10 mouse cellular contexts compared by ENCODE assay signal in the genomic region with DNA sequence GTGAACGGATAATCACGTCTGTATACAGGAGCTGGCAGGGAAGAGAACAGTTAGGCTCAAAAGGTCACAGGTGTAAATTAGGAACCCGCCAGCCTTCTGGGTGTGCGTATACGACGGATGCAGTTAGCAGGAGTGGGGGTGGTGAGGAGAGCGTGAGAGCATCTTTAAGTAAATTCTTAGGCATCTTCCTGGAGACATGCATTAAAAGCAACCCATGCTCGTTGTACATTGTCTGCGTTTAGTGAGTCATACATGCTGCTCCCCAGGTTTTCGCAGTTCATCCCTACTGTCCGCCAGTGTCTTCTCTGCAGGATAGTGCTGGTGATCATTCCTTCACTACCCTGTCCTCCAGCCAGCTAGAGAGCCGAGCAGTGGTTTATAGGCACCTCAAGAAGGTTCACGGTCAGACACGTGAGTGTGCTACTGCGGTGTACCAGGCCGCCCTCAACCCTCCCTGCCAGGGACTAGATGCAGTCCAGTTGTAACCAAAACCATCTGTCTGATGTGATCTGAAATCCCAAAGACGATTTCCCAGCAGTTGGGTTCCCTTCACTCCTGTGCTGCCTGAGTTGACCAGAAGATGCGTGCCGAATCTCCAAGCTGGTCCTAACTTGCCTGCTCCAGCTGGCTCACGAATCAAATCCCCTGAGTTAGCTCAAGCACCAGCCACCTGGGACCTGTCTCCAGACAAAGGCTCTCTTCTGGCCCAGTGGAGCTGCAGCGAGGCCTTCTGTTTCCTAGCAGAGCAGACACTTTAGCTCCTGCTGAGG.
DNase-seq lines count a peak whose midpoint lies in the region; ATAC-seq and TF ChIP-seq lines count a peak whose summit lies in the region.
"Had no signal": no experiment of that assay in that cellular context is flagged by ENCODE, and none has a peak within 500 bp of the region (broad histone marks: within the 10 kb centered on the region; RNA-seq: fewer than 3 reads in every experiment).

No protein-coding gene starts in this region.

- H3K4me1 ChIP-seq in forebrain, embryonic 15.5 days: peaks cover 14% of the 10 kb centered on the region

- no peak for TF ChIP-seq CTCF in brain, embryonic 14.5 days (IDR thresholded peaks at IDR 0.05; ENCODE audit: borderline replicate concordance, extremely low read depth, insufficient read depth, insufficient read length)

- no peak overlapping the region for H3K4me3 ChIP-seq in forebrain, embryonic 15.5 days
- H3K4me3 ChIP-seq: embryonic facial prominence, embryonic 12.5 days; myocyte had no signal

- H3K9ac ChIP-seq in forebrain, embryonic 15.5 days (replicated peaks): no peak overlapping the region
- H3K9ac ChIP-seq: embryonic facial prominence, embryonic 12.5 days had no signal

- no peaks in the 10 kb centered on the region for H3K27me3 ChIP-seq in forebrain, embryonic 15.5 days
- H3K27me3 ChIP-seq: embryonic facial prominence, embryonic 12.5 days had no signal

- WGBS in forebrain, embryonic 15.5 days: 70% methylated on average over 21 of the region's 21 CpGs

- H3K9me3 ChIP-seq in forebrain, embryonic 15.5 days: no peaks in the 10 kb centered on the region
- H3K9me3 ChIP-seq: embryonic facial prominence, embryonic 12.5 days had no signal

- peak; percentile 33 for DNase-seq in R1 (ENCODE audit: low read depth, low spot score)
- peak; percentile 81 for DNase-seq in brain, embryonic 14.5 days (ENCODE audit: low read depth)
- peak; percentile 31 for DNase-seq in mesoderm, embryonic 11.5 days (ENCODE audit: low read depth, low spot score)
- DNase-seq in lung, adult 18-20 months: no peak
- no peak for DNase-seq in adrenal gland, adult 8-10 months
- DNase-seq: heart, postnatal 36 days had no signal

- no peaks in the 10 kb centered on the region for H3K36me3 ChIP-seq in forebrain, embryonic 15.5 days
- H3K36me3 ChIP-seq: embryonic facial prominence, embryonic 12.5 days had no signal

- peak; percentile 31; the same call in 1 of the 2 replicates for ATAC-seq in forebrain, embryonic 15.5 days (replicated peaks)
- ATAC-seq in granulocyte monocyte progenitor cell, adult 5-6 weeks (replicated peaks; ENCODE audit: poor library complexity, severe bottlenecking): no peak

- peak overlapping the region; percentile 31; the same call in 1 of the 2 replicates for H3K27ac ChIP-seq in forebrain, embryonic 15.5 days (replicated peaks)
- H3K27ac ChIP-seq: embryonic facial prominence, embryonic 12.5 days had no signal

- TF ChIP-seq POLR2A in brain, embryonic 14.5 days (IDR thresholded peaks at IDR 0.05; ENCODE audit: borderline replicate concordance, extremely low read depth, insufficient read depth, insufficient read length, poor library complexity, severe bottlenecking): no peak

- no peak overlapping the region for H3K4me2 ChIP-seq in forebrain, embryonic 15.5 days (replicated peaks)
- H3K4me2 ChIP-seq: embryonic facial prominence, embryonic 12.5 days had no signal

Comparison
In these comparisons a context has a peak if more than half of its experiments do, and no peak if none do; other contexts are left out.
1. DNase-seq: peak in R1 (single experiment), brain, embryonic 14.5 days (single experiment) and mesoderm, embryonic 11.5 days (single experiment); none in lung, adult 18-20 months (0 of 2) and adrenal gland, adult 8-10 months (single experiment).